Mouse (Mus musculus): Measurements from ENCODE around the gene Wsb1. TPM values are rescaled to one million over a fixed set of nuclear protein-coding genes. Genes with fewer than 3 reads are reported as not detected.

Gene Wsb1
- total and polyA plus RNA-seq, 3 experiments, result 84.1 to 129 (median 104) TPM

DNA sequence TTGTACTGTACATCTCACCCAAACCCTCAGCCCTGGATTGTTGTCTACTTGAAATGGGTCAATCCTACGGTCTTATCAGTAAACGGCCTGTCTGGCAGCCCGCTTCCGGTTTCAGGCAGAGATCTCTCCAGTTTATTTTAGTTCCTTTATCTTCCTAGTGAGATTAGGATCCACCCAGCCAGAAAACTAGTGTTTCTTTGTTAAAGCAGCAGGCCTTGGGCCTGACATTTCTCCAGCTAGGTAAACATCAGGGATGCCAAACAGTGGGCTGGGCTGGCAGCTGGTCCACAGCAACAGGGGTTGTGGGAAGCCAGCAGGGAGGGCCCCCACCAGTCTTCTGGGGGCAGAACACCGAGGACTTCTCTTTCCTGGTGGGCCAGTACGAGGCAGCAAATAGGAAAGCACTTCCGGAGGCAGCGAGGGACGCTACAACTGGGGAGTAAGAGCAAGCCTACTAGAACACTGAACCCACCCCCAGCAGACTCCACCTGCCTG is 31.9 kb upstream of the Wsb1 start:
- Histone ChIP-seq H3K4me1 (ENCODE audit: control insufficient read depth in 1 of 2, insufficient read depth in 2 of 2) (peaks cover 9 to 29% of the 10 kb centered on the region in 2 experiments; a peak in 3 of 4 replicates), H3K9me3 (replicated peaks; ENCODE audit: low read length) (peaks cover 2% of the 10 kb centered on the region), H3K79me2 (replicated peaks; ENCODE audit: control insufficient read depth, extremely low read depth, insufficient read depth, poor library complexity, severe bottlenecking) (no peaks in the 10 kb centered on the region), H3K27ac (ENCODE audit: insufficient read depth, low read depth) (no peak overlapping the region), H3K9ac (ENCODE audit: insufficient read depth, low read depth) (no peak overlapping the region), H3K4me3 (replicated peaks in 1 of 3; ENCODE audit: low read depth in 2 of 3, low read length in 2 of 3, poor library complexity in 1 of 3) (no peak overlapping the region), H3K4me2 (ENCODE audit: insufficient read depth, low read depth, poor library complexity, severe bottlenecking) (no peak overlapping the region), H3K36me3 (replicated peaks in 1 of 2; ENCODE audit: control insufficient read depth in 1 of 2, insufficient read depth in 1 of 2, low read length in 1 of 2) (no peaks in the 10 kb centered on the region), H3K27me3 (replicated peaks) (no peaks in the 10 kb centered on the region)
- dilution Hi-C loops (cut with MboI; ENCODE audit: extremely low pct_ligation_motif_present, extremely low pct_unique_long_range_greater_than_20kb, low sequenced_read_pairs) (no loop called here), in situ Hi-C loops (cut with MboI; ENCODE audit: low pct_ligation_motif_present, low pct_unique_long_range_greater_than_20kb, low sequenced_read_pairs) (no loop called here)
- no peak for TF ChIP-seq KAT2A (IDR thresholded peaks at IDR 0.05; ENCODE audit: insufficient replicate concordance, low read length)
- TF ChIP-seq TCF12 (IDR thresholded peaks at IDR 0.05; ENCODE audit: low read depth, low read length), result no peak
- TF ChIP-seq SIN3A (IDR thresholded peaks at IDR 0.05; ENCODE audit: low read length), result no peak
- no peak for TF ChIP-seq ZKSCAN1 (IDR thresholded peaks at IDR 0.05; ENCODE audit: borderline replicate concordance, low read depth, low read length)
- TF ChIP-seq MXI1 (IDR thresholded peaks at IDR 0.05; ENCODE audit: low read depth, low read length), result no peak
- no peak for TF ChIP-seq USF2 (conservative IDR thresholded peaks at IDR 0.05; ENCODE audit: low read depth, low read length)
- no peak for DNase-seq (ENCODE audit: extremely low read depth)

DNA sequence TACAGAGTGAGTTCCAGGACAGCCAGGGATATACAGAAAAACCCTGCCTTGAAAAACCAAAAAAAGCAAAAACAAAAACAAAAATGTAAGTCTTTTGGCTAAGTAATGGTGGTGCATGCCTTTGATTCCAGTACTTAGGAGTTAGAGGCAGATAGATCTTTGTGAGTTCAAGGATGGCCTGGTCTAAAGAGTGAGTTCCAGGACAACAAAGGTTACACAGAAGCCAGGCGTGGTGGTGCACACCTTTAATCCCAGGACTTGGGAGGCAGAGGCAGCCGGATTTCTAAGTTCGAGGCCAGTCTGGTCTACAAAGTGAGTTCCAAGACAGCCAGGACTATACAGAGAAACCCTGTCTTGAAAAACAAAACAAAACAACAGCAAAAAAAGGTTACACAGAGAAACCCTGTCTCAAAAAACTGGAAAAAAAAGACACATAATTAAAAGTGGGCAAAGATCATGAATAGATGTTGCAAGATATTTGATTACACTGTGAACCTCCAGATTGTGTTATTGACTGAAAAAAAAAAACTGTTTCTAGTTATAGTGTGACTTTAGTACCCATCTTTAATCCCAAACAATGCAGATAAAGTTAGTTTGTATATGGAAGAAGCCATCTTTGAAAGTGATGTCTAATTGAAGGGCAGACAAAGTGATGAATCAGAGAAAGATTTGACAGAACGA is 29.0 kb upstream of the Wsb1 start:
- no peak overlapping the region for H3K9ac ChIP-seq (ENCODE audit: insufficient read depth, low read depth)
- H3K36me3 ChIP-seq (replicated peaks in 1 of 2; ENCODE audit: control insufficient read depth in 1 of 2, insufficient read depth in 1 of 2, low read length in 1 of 2), result no peaks in the 10 kb centered on the region
- TF ChIP-seq CHD1 (IDR thresholded peaks at IDR 0.05; ENCODE audit: low read depth, low read length) (no peak), HCFC1 (IDR thresholded peaks at IDR 0.05; ENCODE audit: low read depth, low read length) (no peak), USF2 (conservative IDR thresholded peaks at IDR 0.05; ENCODE audit: low read depth, low read length) (no peak), SMC3 (IDR thresholded peaks at IDR 0.05; ENCODE audit: low read depth, low read length) (no peak), TBP (conservative IDR thresholded peaks at IDR 0.05; ENCODE audit: low read depth, low read length) (no peak), MXI1 (IDR thresholded peaks at IDR 0.05; ENCODE audit: low read depth, low read length) (no peak), E2F4 (IDR thresholded peaks at IDR 0.05; ENCODE audit: insufficient replicate concordance, low read depth, low read length) (no peak)
- no peaks in the 10 kb centered on the region for H3K79me2 ChIP-seq (replicated peaks; ENCODE audit: control insufficient read depth, extremely low read depth, insufficient read depth, poor library complexity, severe bottlenecking)
- H3K9me3 ChIP-seq (replicated peaks; ENCODE audit: low read length), result no peaks in the 10 kb centered on the region
- dilution Hi-C loops (cut with MboI; ENCODE audit: extremely low pct_ligation_motif_present, extremely low pct_unique_long_range_greater_than_20kb, low sequenced_read_pairs) (no loop called here), in situ Hi-C loops (cut with MboI; ENCODE audit: low pct_ligation_motif_present, low pct_unique_long_range_greater_than_20kb, low sequenced_read_pairs) (no loop called here)
- H3K4me2 ChIP-seq (ENCODE audit: insufficient read depth, low read depth, poor library complexity, severe bottlenecking), result no peak overlapping the region
- DNase-seq (ENCODE audit: extremely low read depth), result no peak
- H3K4me1 ChIP-seq (ENCODE audit: control insufficient read depth in 1 of 2, insufficient read depth in 2 of 2), result peaks cover 2 to 30% of the 10 kb centered on the region in 2 experiments; a peak in 2 of 4 replicates
- H3K27ac ChIP-seq (ENCODE audit: insufficient read depth, low read depth), result no peak overlapping the region
- H3K4me3 ChIP-seq (replicated peaks in 1 of 3; ENCODE audit: low read depth in 2 of 3, low read length in 2 of 3, poor library complexity in 1 of 3), result no peak overlapping the region
- H3K27me3 ChIP-seq (replicated peaks), result no peaks in the 10 kb centered on the region

DNA sequence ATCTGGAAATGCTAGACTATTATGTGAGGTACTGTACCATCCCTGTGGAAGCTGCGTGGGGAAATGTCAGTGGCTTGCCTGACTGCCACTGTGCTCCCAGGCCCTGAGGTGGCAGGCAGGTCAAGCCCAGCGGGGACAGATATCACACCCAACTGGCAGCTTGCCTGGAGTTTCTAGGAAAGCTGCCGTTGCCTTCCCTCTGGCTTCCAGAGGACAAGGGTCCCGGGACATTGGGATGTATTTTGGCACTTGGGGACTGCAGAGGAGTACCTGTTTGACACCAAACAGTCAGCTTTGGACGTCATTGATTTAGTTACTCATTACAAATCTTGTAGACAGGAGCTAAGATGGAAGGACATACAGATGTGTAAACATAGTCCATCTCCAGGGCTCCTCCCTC is 26.9 kb upstream of the Wsb1 start:
- TF ChIP-seq NELFE (IDR thresholded peaks at IDR 0.05; ENCODE audit: low read depth, low read length) (no peak), CHD1 (IDR thresholded peaks at IDR 0.05; ENCODE audit: low read depth, low read length) (no peak), IRF4 (IDR thresholded peaks at IDR 0.05; ENCODE audit: low read depth, low read length) (no peak), MAX (IDR thresholded peaks at IDR 0.05; ENCODE audit: low read length) (no peak), RAD21 (IDR thresholded peaks at IDR 0.05; ENCODE audit: low read depth, low read length) (no peak), TCF12 (IDR thresholded peaks at IDR 0.05; ENCODE audit: low read depth, low read length) (no peak)
- Histone ChIP-seq H3K27ac (ENCODE audit: insufficient read depth, low read depth) (no peak overlapping the region), H3K27me3 (replicated peaks) (no peaks in the 10 kb centered on the region), H3K4me3 (replicated peaks in 1 of 3; ENCODE audit: low read depth in 2 of 3, low read length in 2 of 3, poor library complexity in 1 of 3) (no peak overlapping the region), H3K36me3 (replicated peaks in 1 of 2; ENCODE audit: control insufficient read depth in 1 of 2, insufficient read depth in 1 of 2, low read length in 1 of 2) (no peaks in the 10 kb centered on the region), H3K79me2 (replicated peaks; ENCODE audit: control insufficient read depth, extremely low read depth, insufficient read depth, poor library complexity, severe bottlenecking) (no peaks in the 10 kb centered on the region), H3K4me1 (ENCODE audit: control insufficient read depth in 1 of 2, insufficient read depth in 2 of 2) (peaks cover 0 to 20% of the 10 kb centered on the region in 2 experiments; a peak in 2 of 4 replicates), H3K9me3 (replicated peaks; ENCODE audit: low read length) (no peaks in the 10 kb centered on the region), H3K9ac (ENCODE audit: insufficient read depth, low read depth) (no peak overlapping the region), H3K4me2 (ENCODE audit: insufficient read depth, low read depth, poor library complexity, severe bottlenecking) (no peak overlapping the region)
- no peak for DNase-seq (ENCODE audit: extremely low read depth)
- dilution Hi-C loops (cut with MboI; ENCODE audit: extremely low pct_ligation_motif_present, extremely low pct_unique_long_range_greater_than_20kb, low sequenced_read_pairs) (no loop called here), in situ Hi-C loops (cut with MboI; ENCODE audit: low pct_ligation_motif_present, low pct_unique_long_range_greater_than_20kb, low sequenced_read_pairs) (no loop called here)
